Mouse (Mus musculus) CD8-positive naive resting alpha-beta T cell, adult 2 months (primary cell): ENCODE measurements at regions not wholly inside any gene's neighbourhood (a gene's known extent, or its start where the extent isn't known, plus 50 kb on each side); places are given as distances from the start of the nearest gene placed in this dataset.
A peak's percentile ranks its signal among the peaks of the same experiment; 100 is the strongest.

Experiments
- DNase-seq, 2 experiments: peaks; one replicate each; pipeline ENCODE4 v3.0.0; 2022; ENCODE audit warnings: low read depth in 2 of 2, low spot score in 2 of 2

- no peak for DNase-seq
Measured at GRCm38 (mm10) chr10:21482055-21482454, 105.0 kb downstream of the Aldh8a1 start.

- no peak for DNase-seq
Measured at GRCm38 (mm10) chr10:21482659-21483058, 105.6 kb downstream of the Aldh8a1 start.

- no peak for DNase-seq
Measured at GRCm38 (mm10) chr10:21483373-21483772, 106.3 kb downstream of the Aldh8a1 start.

DNA sequence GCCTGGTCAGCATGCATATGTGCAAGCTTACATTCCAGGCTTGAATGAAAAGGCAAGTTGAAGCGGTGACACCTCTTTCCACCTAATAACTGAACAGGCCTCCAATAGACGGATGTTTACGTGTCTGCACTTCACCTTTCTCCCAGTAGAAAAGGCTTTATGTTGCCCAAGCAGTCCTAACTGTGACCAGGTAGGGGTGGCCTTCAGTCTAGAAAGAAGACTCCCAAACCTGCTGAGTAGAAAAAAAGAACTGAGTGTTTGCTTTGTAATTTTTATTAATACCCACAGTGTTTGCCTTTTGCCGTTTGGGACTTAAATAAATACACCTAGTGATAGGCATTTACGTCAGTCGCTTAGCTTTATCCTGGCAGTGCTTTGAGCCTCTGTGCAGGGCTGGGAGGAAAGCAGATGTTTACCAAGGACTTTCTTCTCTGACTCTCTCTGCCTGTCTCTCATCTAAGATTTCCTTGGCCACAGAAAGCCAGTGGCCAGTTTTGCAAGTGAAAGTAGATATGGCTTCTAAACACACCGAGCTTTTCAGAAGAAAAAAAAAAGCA lies 104.5 kb upstream of the 1700020N01Rik start:
- no peak for DNase-seq

DNA sequence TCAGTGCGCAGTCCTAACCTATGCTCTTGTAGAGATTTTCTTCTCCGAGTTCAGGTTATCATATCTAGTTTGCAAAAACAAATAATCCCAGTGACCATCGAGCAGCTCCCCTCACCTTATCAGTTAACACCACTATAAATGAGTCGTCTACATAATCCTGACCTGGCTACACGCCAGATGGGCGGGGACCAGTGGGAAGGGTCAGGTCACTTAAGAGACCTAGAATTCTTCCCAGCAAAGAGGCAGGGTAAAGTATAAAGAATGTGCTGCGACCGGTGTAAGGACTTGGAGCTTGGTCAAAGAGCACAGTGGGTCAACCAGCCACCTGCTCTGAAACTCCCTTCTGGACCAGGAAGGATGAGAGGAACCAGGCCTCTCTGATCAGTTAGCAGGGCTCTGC lies 102.0 kb upstream of the 1700020N01Rik start:
- no peak for DNase-seq

DNA sequence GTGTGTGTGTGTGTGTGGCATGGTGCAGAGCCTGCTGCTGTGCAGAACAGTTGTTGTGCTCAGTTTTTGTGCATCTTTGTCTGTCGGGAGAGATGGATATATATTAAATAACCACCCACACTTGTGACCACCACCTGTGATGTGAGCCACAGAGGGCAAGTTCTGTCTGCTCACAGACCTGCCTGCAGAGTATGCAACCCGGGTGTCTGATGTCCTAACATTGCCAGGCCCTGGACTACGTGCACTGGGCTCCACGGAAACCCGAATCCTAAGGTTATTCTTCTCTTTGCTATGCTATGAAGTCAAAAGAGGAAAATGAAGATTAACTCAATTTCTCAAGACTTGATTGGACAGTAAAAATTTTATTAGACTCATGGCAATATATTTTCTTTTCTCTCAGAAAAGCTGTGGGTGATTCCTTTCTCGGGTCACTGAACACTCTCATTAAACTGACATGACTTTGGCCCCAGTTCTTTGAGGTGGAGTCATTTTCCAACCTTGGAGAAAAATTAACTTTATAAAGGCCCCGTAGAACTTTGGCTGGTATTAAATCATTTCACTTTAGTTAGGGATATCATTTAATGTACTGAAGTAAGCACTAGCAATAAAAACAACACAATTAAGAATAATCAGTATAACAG lies 100.6 kb upstream of the 1700020N01Rik start:
- DNase-seq = no peak

DNA sequence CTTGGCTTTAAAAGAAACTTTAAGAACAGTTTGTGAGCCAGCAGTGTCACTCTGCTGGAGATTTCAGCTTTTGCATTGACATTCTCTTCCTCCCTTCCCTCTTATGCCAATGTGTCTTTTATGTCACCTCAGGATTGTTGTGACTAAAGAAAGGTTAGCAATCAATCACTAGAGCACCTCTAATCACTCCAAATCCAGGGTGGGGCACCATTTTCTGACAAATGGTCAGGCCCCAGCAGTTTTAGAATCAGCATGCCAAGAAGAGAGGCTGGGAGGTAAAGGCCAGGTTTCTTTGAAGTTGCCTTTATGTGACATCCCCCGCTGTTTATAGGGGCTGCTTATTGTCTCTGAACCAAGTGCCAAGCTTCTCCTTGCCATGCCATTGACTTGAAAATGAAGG lies 98.4 kb upstream of the 1700020N01Rik start:
- no peak for DNase-seq

GRCm38 (mm10) chr10:21497110-21497509 lies 95.8 kb upstream of the 1700020N01Rik start:
- DNase-seq = no peak

- no peak for DNase-seq
Measured at GRCm38 (mm10) chr10:21498143-21498542, 94.8 kb upstream of the 1700020N01Rik start.

- DNase-seq = no peak
Measured at GRCm38 (mm10) chr10:21501658-21502057, 91.3 kb upstream of the 1700020N01Rik start.

DNA sequence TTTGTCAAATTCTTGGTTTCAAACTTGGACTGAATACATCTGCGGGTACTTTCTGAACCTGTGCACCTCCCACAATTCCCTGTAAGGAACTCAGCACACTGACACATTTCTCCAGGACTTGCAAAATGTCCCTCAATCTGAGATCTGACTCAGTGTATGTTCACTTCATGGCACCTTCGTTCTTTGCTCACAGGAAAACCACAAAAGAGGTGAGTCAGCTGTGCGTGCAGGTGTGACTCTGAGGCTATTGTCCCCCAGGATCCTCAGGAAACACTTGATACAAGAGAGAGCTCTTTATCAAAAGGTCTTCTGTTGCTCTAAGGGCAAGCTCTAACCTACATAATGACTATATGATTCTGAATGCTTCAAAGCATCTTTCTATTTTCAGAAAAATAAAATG lies 88.5 kb upstream of the 1700020N01Rik start:
- peak in 1 of 2 experiments; percentile 15 for DNase-seq

DNA sequence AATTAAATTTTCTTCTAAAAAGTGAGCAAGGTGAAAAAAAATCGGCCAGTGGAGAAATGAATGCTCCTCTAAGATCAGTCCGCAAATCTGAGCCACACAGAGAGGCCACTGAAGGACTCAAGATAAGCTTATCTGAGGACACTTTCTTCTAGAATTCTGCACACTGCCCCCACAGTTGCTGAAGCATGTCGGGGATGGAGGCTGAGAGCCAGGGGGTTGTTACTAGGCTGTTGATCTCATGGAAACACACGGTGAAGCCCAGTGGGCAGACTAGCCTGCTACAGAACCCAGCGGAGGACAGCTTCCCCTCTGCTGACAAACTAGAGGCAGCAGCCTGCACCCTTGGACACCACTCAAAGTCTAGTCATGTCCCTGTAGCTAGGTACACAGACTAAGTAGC lies 81.6 kb upstream of the 1700020N01Rik start:
- no peak for DNase-seq

- DNase-seq = no peak
Measured at GRCm38 (mm10) chr10:21512486-21512885, 80.5 kb upstream of the 1700020N01Rik start.

GRCm38 (mm10) chr10:21517721-21518120 lies 75.2 kb upstream of the 1700020N01Rik start:
- no peak for DNase-seq

GRCm38 (mm10) chr10:21520854-21521253 lies 72.1 kb upstream of the 1700020N01Rik start:
- DNase-seq = no peak

DNA sequence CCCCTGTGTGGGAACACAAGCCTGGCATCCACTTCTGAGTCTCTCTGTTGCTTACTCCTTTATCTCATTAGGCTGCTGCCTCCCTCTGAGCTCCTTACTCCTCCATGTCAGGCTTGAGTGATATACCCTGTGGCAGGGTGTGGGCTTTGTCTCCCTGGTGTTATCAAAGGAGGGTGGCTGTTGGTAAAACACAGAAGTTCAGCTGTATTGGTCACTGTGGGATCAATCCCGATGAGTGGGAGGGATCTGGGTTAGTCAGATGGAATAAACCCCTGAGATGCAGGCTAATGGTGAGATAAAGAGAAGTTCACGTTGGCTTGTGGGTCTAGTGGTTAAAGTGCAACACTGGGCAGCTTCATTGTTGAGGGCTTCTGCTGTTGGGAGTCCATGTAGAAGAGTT lies 67.4 kb upstream of the 1700020N01Rik start:
- no peak for DNase-seq

DNA sequence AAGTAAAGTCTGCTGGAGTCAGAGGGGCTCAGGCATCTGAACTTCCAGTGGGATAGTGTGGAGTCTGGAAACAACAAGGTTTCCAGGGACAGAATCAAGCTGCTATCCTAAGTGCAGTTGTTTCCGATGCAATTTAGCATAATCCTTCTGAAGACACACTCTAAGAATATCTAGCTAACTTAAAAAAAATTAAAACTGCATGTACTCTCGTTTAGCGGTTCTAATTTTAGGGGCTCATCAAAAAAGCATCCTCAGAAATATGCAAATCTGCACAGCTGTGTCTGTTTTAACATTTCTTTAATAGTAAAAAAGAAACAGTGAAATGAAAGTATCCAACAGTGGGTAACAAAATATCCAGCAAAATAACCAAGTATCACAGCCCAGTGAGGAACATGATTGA lies 64.5 kb upstream of the 1700020N01Rik start:
- no peak for DNase-seq

DNA sequence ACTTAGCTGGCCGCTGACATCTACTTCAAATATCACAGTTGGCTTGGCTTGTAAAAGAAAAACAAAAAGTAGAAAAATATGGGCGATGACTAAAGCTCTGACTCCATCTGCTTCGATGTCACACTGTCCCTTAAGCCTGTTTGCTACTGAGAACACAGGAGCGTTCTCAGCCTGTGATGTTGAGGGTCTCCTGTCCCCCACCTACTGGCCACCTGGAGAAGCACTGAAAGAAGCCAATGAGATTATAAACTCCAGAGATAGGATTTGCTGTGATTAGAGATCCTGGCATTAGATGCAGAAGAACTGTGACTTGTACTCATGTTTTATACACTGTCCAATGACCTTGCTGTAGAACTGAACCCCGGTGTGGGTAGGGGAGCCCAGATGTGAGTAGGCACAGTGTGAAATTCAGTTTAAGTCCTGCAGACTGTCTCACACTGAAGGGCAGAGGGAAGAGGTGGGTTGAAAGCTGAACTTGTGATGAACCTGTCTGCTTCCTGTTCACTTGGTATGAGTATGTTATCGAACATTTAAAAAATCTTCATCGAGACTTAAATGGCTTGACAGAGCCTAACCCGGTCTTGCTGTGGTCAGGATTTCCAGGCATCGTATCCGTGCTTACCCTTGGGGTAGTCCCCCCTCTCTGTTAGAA lies 63.7 kb upstream of the 1700020N01Rik start:
- peak; percentile 2 to 18 for DNase-seq

DNA sequence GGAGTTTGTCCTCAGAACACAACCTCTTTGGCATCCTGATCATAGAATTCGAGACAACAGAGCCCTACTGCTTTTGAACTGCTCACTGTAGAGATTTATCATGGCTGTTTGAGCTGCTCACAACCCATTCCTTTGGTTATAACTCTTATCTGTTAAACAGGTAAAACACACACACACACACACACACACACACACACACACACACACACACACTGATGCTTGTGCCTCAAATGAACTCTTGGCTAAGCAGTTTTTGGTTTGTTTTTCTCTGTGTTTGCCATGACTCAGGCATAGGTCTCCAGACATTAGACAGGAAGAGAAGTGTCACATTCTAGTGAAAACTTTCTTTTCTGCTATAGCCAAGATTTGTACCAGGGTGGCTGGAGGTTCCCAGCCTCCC lies 60.8 kb upstream of the 1700020N01Rik start:
- no peak for DNase-seq

- DNase-seq = no peak
Measured at GRCm38 (mm10) chr10:21535631-21536030, 57.3 kb upstream of the 1700020N01Rik start.

GRCm38 (mm10) chr10:21538481-21538880 lies 54.5 kb upstream of the 1700020N01Rik start:
- DNase-seq = no peak
